Mouse (Mus musculus): ENCODE results near the gene Csad.

DNA sequence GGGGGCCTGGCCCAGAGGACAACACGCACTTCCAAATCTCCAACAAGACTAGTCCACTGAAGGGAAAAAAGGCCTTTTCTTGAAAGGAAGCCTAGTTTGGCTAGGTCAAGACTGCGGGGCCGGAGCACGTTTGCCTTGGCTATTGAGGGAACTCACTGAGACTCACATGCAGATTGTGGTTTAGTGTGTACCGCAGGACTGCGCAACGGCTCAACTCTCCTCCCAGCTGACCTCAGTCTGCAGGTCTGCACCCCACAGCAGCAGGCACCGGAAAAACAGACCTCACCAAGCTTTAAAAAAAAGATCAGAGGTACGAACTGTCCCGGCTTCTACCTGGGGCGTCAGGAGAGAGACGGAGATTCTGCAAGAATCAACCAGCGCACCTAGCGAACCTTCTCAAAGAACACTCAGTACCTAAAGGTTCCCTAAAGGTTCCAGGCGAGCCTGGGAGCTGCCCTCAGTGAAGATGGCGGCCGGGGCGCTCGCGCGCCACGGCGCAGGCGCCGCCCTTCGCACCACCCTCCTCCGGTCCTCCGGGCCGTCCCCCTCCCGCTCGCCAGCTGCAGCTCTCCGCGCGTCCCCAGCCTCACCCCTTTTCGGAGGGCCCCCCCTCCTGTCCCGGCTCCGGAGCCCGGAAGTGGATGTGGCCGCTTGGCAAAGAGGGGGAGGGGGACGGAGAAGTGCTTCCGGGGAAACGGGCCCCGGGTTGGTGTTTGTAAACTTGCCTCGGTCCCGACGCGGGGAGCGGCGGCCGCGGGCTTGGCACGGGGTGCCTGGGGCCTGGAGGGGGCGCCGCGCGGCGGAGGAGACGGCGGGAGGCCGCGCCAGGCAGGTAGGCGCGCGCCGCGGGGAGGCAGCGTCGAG is 1.3 kb downstream of the Csad start, which contains the start of gene Zfp740:
- TF ChIP-seq CTCF (IDR thresholded peaks at IDR 0.05; ENCODE audit: borderline replicate concordance, insufficient read depth, low read length) (no peak), POLR2A (IDR thresholded peaks at IDR 0.05; ENCODE audit: low read depth, low read length) (peak; percentile 39)
